Mouse (Mus musculus): ENCODE results near the gene Zfp609.

DNA sequence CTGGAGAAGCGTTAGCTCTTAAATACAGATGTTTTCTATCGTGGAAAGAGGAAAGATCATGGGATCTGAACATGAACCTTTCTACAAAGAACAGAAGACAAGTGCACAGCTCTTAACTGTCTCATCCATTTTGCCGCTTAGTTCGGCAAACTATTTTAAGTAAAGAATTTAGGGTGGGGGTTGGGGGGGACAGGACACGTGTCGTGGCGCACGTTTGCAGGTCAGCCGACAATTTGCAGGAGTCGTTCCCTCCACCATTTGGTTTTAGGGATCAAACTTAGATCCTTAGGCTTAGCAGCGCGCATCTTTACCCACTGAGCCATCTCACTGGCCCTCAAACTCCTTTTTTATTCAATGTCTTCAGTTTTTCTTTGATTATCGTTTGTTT lies 646 bp upstream of the Zfp609 start:
- TF ChIP-seq CTCF (IDR thresholded peaks at IDR 0.05; ENCODE audit: borderline replicate concordance, insufficient read depth, low read length) (no peak), POLR2A (IDR thresholded peaks at IDR 0.05; ENCODE audit: low read depth, low read length) (no peak)

All from embryonic fibroblast, embryonic 13.5 days (primary cell).